Mouse (Mus musculus): ENCODE data around the gene Egfl8. TPM values are rescaled to one million over a fixed set of nuclear protein-coding genes. Genes with fewer than 3 reads are reported as not detected.

Gene Egfl8
- polyA plus RNA-seq, 1 experiment: 0.16 TPM

GRCm38 (mm10) chr17:34589681-34590101 is 26.1 kb downstream of the Egfl8 start, which contains the start of gene Gpsm3:
TSS of gene Gpsm3 (plus strand) at chr17:34589806.
- TF ChIP-seq MYOD1 (IDR thresholded peaks at IDR 0.05; ENCODE audit: control insufficient read depth in 1 of 3, insufficient read length in 2 of 3, low read depth in 2 of 3) (no peak), POLR2A (IDR thresholded peaks at IDR 0.05; ENCODE audit: insufficient read length, low read depth) (no peak), CEBPB (IDR thresholded peaks at IDR 0.05; ENCODE audit: insufficient read depth, poor library complexity, severe bottlenecking) (no peak), TCF12 (IDR thresholded peaks at IDR 0.05; ENCODE audit: insufficient read depth, poor library complexity, severe bottlenecking) (no peak), MAX (IDR thresholded peaks at IDR 0.05; ENCODE audit: low read depth) (no peak), SRF (IDR thresholded peaks at IDR 0.05; ENCODE audit: control insufficient read depth, insufficient read length, low read depth) (no peak), POLR2AphosphoS2 (IDR thresholded peaks at IDR 0.05; ENCODE audit: insufficient read length, low read depth) (no peak), USF1 (IDR thresholded peaks at IDR 0.05; ENCODE audit: low read depth) (no peak), REST (IDR thresholded peaks at IDR 0.05; ENCODE audit: insufficient read depth, insufficient read length) (no peak), TCF3 (IDR thresholded peaks at IDR 0.05; ENCODE audit: insufficient read length, low read depth) (no peak), E2F4 (IDR thresholded peaks at IDR 0.05; ENCODE audit: insufficient read depth) (no peak), MYOG (IDR thresholded peaks at IDR 0.05; ENCODE audit: control insufficient read depth in 1 of 3, insufficient read depth in 1 of 3, insufficient read length in 2 of 3, low read depth in 2 of 3) (no peak)
- Histone ChIP-seq H3K36me3 (ENCODE audit: control insufficient read depth, insufficient read depth) (no peaks in the 10 kb centered on the region), H3K4me3 (no peak within 1 kb of the TSS), H3K4me2 (ENCODE audit: low read depth) (peak within 1 kb of the TSS; percentile 4), H3ac (ENCODE audit: control insufficient read depth, insufficient read length) (no peak within 1 kb of the TSS), H3K27me3 (ENCODE audit: control insufficient read depth, insufficient read depth, insufficient read length) (no peaks in the 10 kb centered on the region), H3K79me2 (ENCODE audit: control insufficient read depth, insufficient read depth) (no peaks in the 10 kb centered on the region)

- Histone ChIP-seq H3K4me3 (no peak overlapping the region), H3K27me3 (ENCODE audit: control insufficient read depth, insufficient read depth, insufficient read length) (no peaks in the 10 kb centered on the region), H3K4me2 (ENCODE audit: low read depth) (no peak overlapping the region), H3ac (ENCODE audit: control insufficient read depth, insufficient read length) (no peak overlapping the region), H3K36me3 (ENCODE audit: control insufficient read depth, insufficient read depth) (no peaks in the 10 kb centered on the region), H3K79me2 (ENCODE audit: control insufficient read depth, insufficient read depth) (no peaks in the 10 kb centered on the region)
- TF ChIP-seq USF1 (IDR thresholded peaks at IDR 0.05; ENCODE audit: low read depth) (no peak), MYOD1 (IDR thresholded peaks at IDR 0.05; ENCODE audit: control insufficient read depth in 1 of 3, insufficient read length in 2 of 3, low read depth in 2 of 3) (no peak), POLR2A (IDR thresholded peaks at IDR 0.05; ENCODE audit: insufficient read length, low read depth) (no peak), MYOG (IDR thresholded peaks at IDR 0.05; ENCODE audit: control insufficient read depth in 1 of 3, insufficient read depth in 1 of 3, insufficient read length in 2 of 3, low read depth in 2 of 3) (no peak), TCF12 (IDR thresholded peaks at IDR 0.05; ENCODE audit: insufficient read depth, poor library complexity, severe bottlenecking) (no peak), CEBPB (IDR thresholded peaks at IDR 0.05; ENCODE audit: insufficient read depth, poor library complexity, severe bottlenecking) (no peak), MAX (IDR thresholded peaks at IDR 0.05; ENCODE audit: low read depth) (no peak), TCF3 (IDR thresholded peaks at IDR 0.05; ENCODE audit: insufficient read length, low read depth) (no peak), REST (IDR thresholded peaks at IDR 0.05; ENCODE audit: insufficient read depth, insufficient read length) (no peak), E2F4 (IDR thresholded peaks at IDR 0.05; ENCODE audit: insufficient read depth) (no peak), SRF (IDR thresholded peaks at IDR 0.05; ENCODE audit: control insufficient read depth, insufficient read length, low read depth) (no peak), POLR2AphosphoS2 (IDR thresholded peaks at IDR 0.05; ENCODE audit: insufficient read length, low read depth) (no peak)
These were observed 26.6 kb downstream of the Egfl8 start for GRCm38 (mm10) chr17:34589206-34589605.

GRCm38 (mm10) chr17:34588767-34589166 is 27.0 kb downstream of the Egfl8 start:
- no peak overlapping the region for H3ac ChIP-seq (ENCODE audit: control insufficient read depth, insufficient read length)
- H3K4me2 ChIP-seq (ENCODE audit: low read depth): no peak overlapping the region
- H3K79me2 ChIP-seq (ENCODE audit: control insufficient read depth, insufficient read depth): no peaks in the 10 kb centered on the region
- no peak overlapping the region for H3K4me3 ChIP-seq
- no peaks in the 10 kb centered on the region for H3K36me3 ChIP-seq (ENCODE audit: control insufficient read depth, insufficient read depth)
- TF ChIP-seq POLR2AphosphoS2 (IDR thresholded peaks at IDR 0.05; ENCODE audit: insufficient read length, low read depth): peak; percentile 24
- no peak for TF ChIP-seq TCF12 (IDR thresholded peaks at IDR 0.05; ENCODE audit: insufficient read depth, poor library complexity, severe bottlenecking)
- H3K27me3 ChIP-seq (ENCODE audit: control insufficient read depth, insufficient read depth, insufficient read length): no peaks in the 10 kb centered on the region

- Histone ChIP-seq H3K36me3 (ENCODE audit: control insufficient read depth, insufficient read depth) (no peaks in the 10 kb centered on the region), H3K27me3 (ENCODE audit: control insufficient read depth, insufficient read depth, insufficient read length) (no peaks in the 10 kb centered on the region), H3K4me2 (ENCODE audit: low read depth) (peak overlapping the region; percentile 92), H3K79me2 (ENCODE audit: control insufficient read depth, insufficient read depth) (no peaks in the 10 kb centered on the region), H3K4me3 (peak overlapping the region; percentile 46), H3ac (ENCODE audit: control insufficient read depth, insufficient read length) (peak overlapping the region; percentile 46)
- TF ChIP-seq E2F4 (IDR thresholded peaks at IDR 0.05; ENCODE audit: insufficient read depth) (no peak), MYOD1 (IDR thresholded peaks at IDR 0.05; ENCODE audit: control insufficient read depth in 1 of 3, insufficient read length in 2 of 3, low read depth in 2 of 3) (no peak), SRF (IDR thresholded peaks at IDR 0.05; ENCODE audit: control insufficient read depth, insufficient read length, low read depth) (no peak), TCF3 (IDR thresholded peaks at IDR 0.05; ENCODE audit: insufficient read length, low read depth) (no peak), MYOG (IDR thresholded peaks at IDR 0.05; ENCODE audit: control insufficient read depth in 1 of 3, insufficient read depth in 1 of 3, insufficient read length in 2 of 3, low read depth in 2 of 3) (no peak), TCF12 (IDR thresholded peaks at IDR 0.05; ENCODE audit: insufficient read depth, poor library complexity, severe bottlenecking) (no peak), POLR2A (IDR thresholded peaks at IDR 0.05; ENCODE audit: insufficient read length, low read depth) (no peak), REST (IDR thresholded peaks at IDR 0.05; ENCODE audit: insufficient read depth, insufficient read length) (no peak), USF1 (IDR thresholded peaks at IDR 0.05; ENCODE audit: low read depth) (no peak), MAX (IDR thresholded peaks at IDR 0.05; ENCODE audit: low read depth) (no peak), CEBPB (IDR thresholded peaks at IDR 0.05; ENCODE audit: insufficient read depth, poor library complexity, severe bottlenecking) (no peak)
These were observed 28.0 kb downstream of the Egfl8 start for GRCm38 (mm10) chr17:34587814-34588213.

- H3K4me3 ChIP-seq: peak overlapping the region; percentile 46
- peak overlapping the region; percentile 46 for H3ac ChIP-seq (ENCODE audit: control insufficient read depth, insufficient read length)
- no peaks in the 10 kb centered on the region for H3K36me3 ChIP-seq (ENCODE audit: control insufficient read depth, insufficient read depth)
These were observed 28.4 kb downstream of the Egfl8 start for GRCm38 (mm10) chr17:34587423-34587811.

More at GRCm38 (mm10) chr17:34587423-34587811, 28.4 kb downstream of the Egfl8 start:
- Histone ChIP-seq H3K27me3 (ENCODE audit: control insufficient read depth, insufficient read depth, insufficient read length) (no peaks in the 10 kb centered on the region), H3K4me2 (ENCODE audit: low read depth) (peak overlapping the region; percentile 100), H3K79me2 (ENCODE audit: control insufficient read depth, insufficient read depth) (no peaks in the 10 kb centered on the region)
- peak in 1 of 3 experiments; percentile 3 for TF ChIP-seq MYOD1 (IDR thresholded peaks at IDR 0.05; ENCODE audit: control insufficient read depth in 1 of 3, insufficient read length in 2 of 3, low read depth in 2 of 3)
- TF ChIP-seq SRF (IDR thresholded peaks at IDR 0.05; ENCODE audit: control insufficient read depth, insufficient read length, low read depth): peak; percentile 34
- no peak for TF ChIP-seq E2F4 (IDR thresholded peaks at IDR 0.05; ENCODE audit: insufficient read depth)
- no peak for TF ChIP-seq TCF12 (IDR thresholded peaks at IDR 0.05; ENCODE audit: insufficient read depth, poor library complexity, severe bottlenecking)
- no peak for TF ChIP-seq TCF3 (IDR thresholded peaks at IDR 0.05; ENCODE audit: insufficient read length, low read depth)
- TF ChIP-seq MYOG (IDR thresholded peaks at IDR 0.05; ENCODE audit: control insufficient read depth in 1 of 3, insufficient read depth in 1 of 3, insufficient read length in 2 of 3, low read depth in 2 of 3): peak in 2 of 3 experiments; percentile 6 to 24
- no peak for TF ChIP-seq USF1 (IDR thresholded peaks at IDR 0.05; ENCODE audit: low read depth)
- no peak for TF ChIP-seq MAX (IDR thresholded peaks at IDR 0.05; ENCODE audit: low read depth)
- no peak for TF ChIP-seq CEBPB (IDR thresholded peaks at IDR 0.05; ENCODE audit: insufficient read depth, poor library complexity, severe bottlenecking)
- TF ChIP-seq REST (IDR thresholded peaks at IDR 0.05; ENCODE audit: insufficient read depth, insufficient read length): no peak
- TF ChIP-seq POLR2AphosphoS2 (IDR thresholded peaks at IDR 0.05; ENCODE audit: insufficient read length, low read depth): peak; percentile 99
- TF ChIP-seq POLR2A (IDR thresholded peaks at IDR 0.05; ENCODE audit: insufficient read length, low read depth): peak; percentile 97

All from myocyte (in vitro differentiated cells).